Mouse (Mus musculus) v-Abl transformed pro-B cells (cell line): ENCODE results near the gene Gm47791.

Experiments used
- in situ Hi-C, 2 experiments: fragments of 400-800 bp; cut with MboI; formaldehyde crosslinking; loops; one replicate each; pipeline ENCODE4 v1.15.1; 2025; ENCODE audit not compliant: unreplicated experiment in 2 of 2

The Gm47791 gene

DNA sequence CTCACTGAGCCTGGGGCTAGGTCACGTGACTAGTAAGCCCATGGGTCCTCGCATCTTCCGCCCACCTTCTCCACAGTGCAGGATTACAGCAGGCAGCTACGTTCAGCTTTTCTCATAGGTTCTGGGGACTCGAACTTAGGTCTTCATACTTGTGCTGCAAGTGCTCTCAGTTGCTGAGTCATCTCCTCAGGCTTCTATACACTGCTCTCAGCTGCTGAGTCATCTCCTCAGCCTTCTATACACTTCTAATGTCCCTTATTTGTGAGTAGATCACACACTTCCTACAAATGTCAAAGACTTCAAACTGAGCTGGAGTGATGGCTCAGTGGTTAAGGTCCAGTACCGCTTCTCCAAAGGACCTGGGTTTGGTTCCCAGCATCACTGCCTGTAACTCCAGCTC, 21.2 kb upstream of the Gm47791 start:
- in situ Hi-C loops = loop anchor here (25.0 kb wide), 4 partner anchors 230 to 1670 kb away; no protein-coding TSS in a partner anchor

DNA sequence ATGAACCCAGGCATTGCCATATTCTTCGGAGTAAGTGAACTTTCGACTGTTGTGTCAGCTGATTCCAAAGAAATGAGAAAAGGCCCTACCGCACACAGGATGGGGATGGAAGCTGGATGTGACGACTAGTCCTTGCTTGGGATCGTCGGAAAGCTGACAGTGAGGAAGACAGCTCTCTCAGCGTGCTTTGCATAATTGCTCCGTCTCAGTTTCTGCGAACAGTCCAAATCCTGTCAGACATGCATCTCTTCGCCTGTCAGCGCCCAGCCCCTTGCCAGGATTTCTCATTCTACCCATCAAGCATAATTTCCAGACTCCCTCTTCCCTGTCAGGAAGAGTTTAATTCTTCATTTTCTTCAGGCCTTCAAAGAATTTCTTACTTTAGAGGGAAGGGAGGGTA, 20.1 kb upstream of the Gm47791 start:
- in situ Hi-C loops = loop anchor here (25.0 kb wide), 4 partner anchors 229 to 1671 kb away; no protein-coding TSS in a partner anchor

- in situ Hi-C loops = loop anchor here (10.0 to 25.0 kb wide), 6 partner anchors 226 to 1674 kb away; no protein-coding TSS in a partner anchor
These were observed 17.0 kb upstream of the Gm47791 start for GRCm38 (mm10) chr1:82788070-82788469.

- in situ Hi-C loops = loop anchor here (10.0 to 25.0 kb wide), 6 partner anchors 225 to 1675 kb away; no protein-coding TSS in a partner anchor
These were observed 16.4 kb upstream of the Gm47791 start for GRCm38 (mm10) chr1:82787414-82787813.

GRCm38 (mm10) chr1:82785546-82785945, 14.5 kb upstream of the Gm47791 start:
- in situ Hi-C loops = loop anchor here (10.0 to 25.0 kb wide), 6 partner anchors 223 to 1677 kb away; no protein-coding TSS in a partner anchor

GRCm38 (mm10) chr1:82783559-82783958, 12.5 kb upstream of the Gm47791 start:
- in situ Hi-C loops = loop anchor here (10.0 to 25.0 kb wide), 6 partner anchors 221 to 1679 kb away; no protein-coding TSS in a partner anchor

DNA sequence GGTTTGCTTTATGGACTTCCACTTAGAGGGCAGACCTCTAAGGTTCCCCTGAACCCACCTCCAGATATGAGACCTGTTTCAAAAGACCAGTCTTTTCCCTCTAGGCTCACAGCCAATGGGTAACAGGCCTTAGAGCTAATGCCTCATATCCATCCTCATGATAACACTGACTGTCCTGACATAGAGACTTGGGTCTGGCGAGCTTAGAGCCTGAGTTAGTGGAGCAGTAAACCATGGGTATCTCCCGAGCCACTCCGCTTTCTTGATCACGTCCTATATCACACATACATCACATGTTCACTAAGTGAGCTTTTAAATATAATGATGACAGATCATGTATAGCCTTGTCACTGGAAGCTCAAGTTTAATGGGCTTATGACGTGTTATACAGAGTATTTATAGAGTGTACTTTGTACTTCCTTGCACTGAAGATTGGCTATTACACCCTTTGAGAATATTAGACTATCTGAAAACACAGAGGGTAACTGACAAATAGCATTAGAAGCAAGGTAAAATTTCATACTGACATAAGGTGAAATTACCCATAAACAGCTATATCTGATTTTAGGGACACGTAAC, 8.4 kb upstream of the Gm47791 start:
- in situ Hi-C loops = loop anchor here (25.0 kb wide), 4 partner anchors 217 to 1683 kb away; no protein-coding TSS in a partner anchor

DNA sequence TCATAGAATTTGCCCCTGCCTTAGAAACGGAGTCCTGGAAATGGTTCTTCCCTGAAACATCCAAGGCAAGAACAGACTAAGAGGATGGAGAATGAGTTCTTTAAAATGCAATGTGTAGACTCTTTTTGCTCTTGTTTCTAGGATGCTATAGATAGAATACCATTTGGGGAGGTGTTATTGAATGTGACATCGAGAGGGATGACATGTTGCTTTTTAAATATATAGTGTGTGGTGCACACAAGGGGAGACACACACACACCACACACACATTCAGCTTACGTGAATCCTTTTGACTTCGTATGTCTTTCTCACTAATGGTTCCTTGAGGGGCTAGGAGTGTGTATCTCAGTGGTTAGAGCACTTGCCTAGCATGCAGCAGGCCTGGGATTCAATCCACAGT, 4.2 kb upstream of the Gm47791 start:
- in situ Hi-C loops = loop anchor here (25.0 kb wide), 4 partner anchors 213 to 1687 kb away; no protein-coding TSS in a partner anchor

DNA sequence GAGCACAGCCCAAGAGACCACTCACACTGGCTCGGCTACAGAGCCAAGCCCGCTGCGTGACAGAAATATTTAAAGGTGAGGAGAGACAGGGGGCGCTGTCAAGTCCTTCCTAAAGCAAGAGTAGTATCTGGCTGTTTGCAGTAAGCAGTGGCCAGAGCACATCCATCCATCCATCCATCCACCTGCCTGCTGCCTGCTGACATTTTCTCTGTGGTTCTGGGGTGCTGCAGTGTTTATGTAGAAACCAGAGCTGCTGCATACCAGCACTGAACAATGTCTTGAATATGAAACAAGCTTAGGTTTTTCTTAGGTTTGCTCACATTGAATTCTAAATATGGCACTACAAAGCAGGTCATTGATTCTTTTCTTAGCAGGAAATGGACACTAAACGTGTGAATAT, 2.2 kb upstream of the Gm47791 start:
- in situ Hi-C loops = no loop called here

DNA sequence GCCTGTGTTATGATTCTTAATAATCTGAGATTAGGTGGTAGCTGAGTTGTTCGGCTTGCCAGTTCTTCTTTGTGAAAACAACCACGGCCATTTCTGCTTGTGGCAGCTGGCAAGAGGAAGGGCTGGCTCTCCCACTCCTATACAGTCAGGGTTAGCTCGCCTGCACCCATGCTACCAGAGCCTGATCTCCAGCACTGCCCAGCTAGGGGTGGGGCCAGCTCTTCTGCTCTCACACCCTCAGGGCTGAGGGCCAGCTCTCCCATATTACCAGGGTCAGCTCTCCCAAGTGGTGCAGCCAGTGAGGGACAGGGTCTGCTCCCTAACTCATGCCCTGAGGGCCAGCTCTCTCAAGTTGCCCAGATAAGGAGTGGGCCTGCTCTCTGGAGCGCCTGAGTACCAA, 1.4 kb upstream of the Gm47791 start:
- in situ Hi-C loops = no loop called here

DNA sequence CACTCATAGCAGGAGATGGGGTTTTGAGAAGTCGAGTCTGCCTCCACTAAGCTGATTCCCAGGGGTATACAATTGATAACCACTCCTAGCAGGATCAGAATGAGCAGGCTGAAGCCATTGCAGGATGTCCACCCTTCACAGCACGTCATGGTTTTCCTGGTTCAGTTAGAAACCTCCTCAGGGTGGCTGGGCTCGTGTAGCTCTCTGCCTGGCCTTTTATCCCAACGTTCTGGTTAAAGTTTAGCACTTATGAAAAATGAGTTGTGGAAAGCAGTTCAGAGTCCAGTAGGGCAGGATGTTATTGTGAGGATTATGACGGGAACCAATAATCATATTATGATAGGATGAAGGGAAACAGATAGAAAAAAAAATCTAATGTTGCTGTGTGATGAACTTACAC, 2.8 kb downstream of the Gm47791 start, which contains the start of gene Tm4sf20:
Gene Tm4sf20 (minus strand): TSS at position 193 of the 400 bp plus-strand sequence.
- in situ Hi-C loops = no loop called here

GRCm38 (mm10) chr1:82766641-82767040, 4.4 kb downstream of the Gm47791 start:
- in situ Hi-C loops = no loop called here

GRCm38 (mm10) chr1:82766227-82766626, 4.8 kb downstream of the Gm47791 start:
- in situ Hi-C loops = no loop called here

GRCm38 (mm10) chr1:82762274-82762673, 8.8 kb downstream of the Gm47791 start:
- in situ Hi-C loops = no loop called here

DNA sequence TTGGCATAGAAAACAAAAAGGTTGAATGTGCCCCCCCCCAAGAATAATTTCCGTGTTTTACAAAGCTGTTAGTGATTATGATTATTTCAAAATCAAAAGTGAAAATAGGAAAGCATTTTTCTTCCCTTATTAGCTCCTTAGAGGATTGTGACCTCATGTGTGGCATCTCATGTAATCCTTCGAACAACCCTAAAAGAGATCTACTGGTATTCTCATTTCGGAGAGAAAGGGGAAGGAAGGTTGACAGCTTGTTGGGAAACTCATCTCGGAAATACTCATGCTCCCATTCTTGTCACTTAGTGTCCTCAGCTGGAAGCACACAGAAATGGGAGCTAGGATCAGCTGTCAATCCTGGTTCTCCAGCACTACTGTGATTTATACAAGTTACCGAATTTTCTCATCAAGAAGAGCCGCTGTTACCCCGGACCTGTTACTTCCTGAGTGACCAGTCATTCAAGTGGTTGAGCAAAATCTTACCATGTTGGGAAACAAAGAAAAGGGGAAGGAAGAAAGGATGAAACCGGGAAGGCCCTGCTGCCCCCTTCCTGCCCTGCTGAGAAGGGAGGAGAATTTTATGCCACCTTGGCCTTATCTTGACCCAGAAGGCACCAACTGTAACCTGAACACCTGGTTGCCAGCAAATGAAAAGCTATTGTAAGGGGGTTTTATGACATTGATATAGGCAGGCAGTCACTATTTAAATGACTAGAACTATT, 9.4 kb downstream of the Gm47791 start:
- in situ Hi-C loops = no loop called here

DNA sequence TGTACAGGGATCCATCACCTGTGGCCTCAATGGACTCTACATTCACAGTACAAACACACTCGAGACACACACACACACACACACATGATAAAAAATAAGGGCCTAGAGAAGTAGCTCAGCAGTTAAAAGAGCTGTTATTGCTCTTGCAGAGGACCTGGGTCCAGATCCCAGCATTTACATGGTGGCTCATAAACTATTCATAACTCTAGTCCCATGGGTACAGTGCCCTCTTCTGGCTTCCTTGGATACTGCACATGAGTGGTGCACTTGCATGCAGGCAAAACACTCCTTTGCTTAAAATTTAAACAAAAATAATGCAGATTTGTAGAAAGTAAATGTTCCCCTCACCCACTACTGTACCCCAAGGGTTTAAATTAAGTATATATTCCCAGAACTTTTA, 11.5 kb downstream of the Gm47791 start:
- in situ Hi-C loops = loop anchor here in 1 of 2 experiments (10.0 kb wide), 1 partner anchor 1445 kb away; no protein-coding TSS in a partner anchor

GRCm38 (mm10) chr1:82747714-82748452, 23.2 kb downstream of the Gm47791 start:
- in situ Hi-C loops = loop anchor here in 1 of 2 experiments (25.0 kb wide), 3 partner anchors 436 to 1989 kb away; partner anchors contain the start of gene Rhbdd1

DNA sequence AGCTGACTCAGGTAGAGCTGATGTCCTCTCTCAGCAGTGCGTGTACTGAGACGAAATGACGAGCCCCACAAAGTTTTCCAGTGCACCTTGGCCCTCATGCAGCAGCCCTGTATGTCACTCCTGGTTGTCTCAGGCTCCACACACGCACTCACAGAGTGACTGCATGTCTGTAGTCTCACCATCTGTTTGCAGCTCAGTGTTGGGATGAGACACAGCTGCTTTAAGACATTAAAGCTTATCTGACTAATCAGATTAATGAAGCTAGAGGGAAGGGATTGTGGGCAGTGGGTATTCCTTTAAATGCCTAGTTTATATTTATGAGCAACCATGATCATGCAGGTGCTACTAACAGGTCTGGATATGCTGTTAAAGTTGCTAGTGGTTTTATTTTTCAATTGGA, 24.6 kb downstream of the Gm47791 start:
- in situ Hi-C loops = loop anchor here in 1 of 2 experiments (25.0 kb wide), 3 partner anchors 434 to 1991 kb away; partner anchors contain the start of gene Rhbdd1

DNA sequence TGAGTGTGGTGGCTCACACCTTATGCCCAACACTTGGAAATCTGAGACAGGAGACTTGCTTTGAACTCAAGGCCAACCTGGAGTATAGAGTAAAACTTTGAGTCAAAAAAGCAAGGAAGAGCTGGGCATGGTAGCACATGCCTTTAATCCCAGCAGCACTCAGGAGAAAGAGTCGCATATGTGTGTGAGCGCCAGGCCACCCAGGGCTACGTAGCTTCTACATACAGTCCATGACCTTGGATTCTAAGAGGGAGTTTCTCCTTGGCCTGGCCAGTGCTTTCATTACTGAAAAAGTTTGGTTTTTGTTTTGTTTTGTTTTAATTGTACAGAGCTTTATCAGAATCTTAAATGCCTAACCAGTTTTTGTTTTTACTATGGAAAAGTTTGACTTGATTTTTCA, 27.1 kb downstream of the Gm47791 start:
- in situ Hi-C loops = loop anchor here in 1 of 2 experiments (25.0 kb wide), 3 partner anchors 432 to 1993 kb away; partner anchors contain the start of gene Rhbdd1

GRCm38 (mm10) chr1:82741539-82741938, 29.5 kb downstream of the Gm47791 start:
- in situ Hi-C loops = loop anchor here in 1 of 2 experiments (25.0 kb wide), 3 partner anchors 429 to 1996 kb away; partner anchors contain the start of gene Rhbdd1
